Mouse (Mus musculus): ENCODE measurements at regions not wholly inside any gene's neighbourhood (a gene's known extent, or its start where the extent isn't known, plus 50 kb on each side); places are given as distances from the start of the nearest gene placed in this dataset.

GRCm38 (mm10) chr9:67610696-67611095 lies 51.2 kb upstream of the Tln2 start:
- no peak for DNase-seq (ENCODE audit: low spot score)

- no peak for DNase-seq (ENCODE audit: low spot score)
These were observed 52.2 kb upstream of the Tln2 start for GRCm38 (mm10) chr9:67611676-67612075.

- DNase-seq (ENCODE audit: low spot score): no peak
These were observed 52.6 kb upstream of the Tln2 start for GRCm38 (mm10) chr9:67612101-67612500.

GRCm38 (mm10) chr9:67614068-67614727 lies 54.7 kb upstream of the Tln2 start:
- no peak for DNase-seq (ENCODE audit: low spot score)

- DNase-seq (ENCODE audit: low spot score): no peak
These were observed 56.7 kb upstream of the Tln2 start for GRCm38 (mm10) chr9:67616207-67616606.

GRCm38 (mm10) chr9:67617341-67618217 lies 58.1 kb upstream of the Tln2 start:
- no peak for DNase-seq (ENCODE audit: low spot score)

GRCm38 (mm10) chr9:67620945-67621344 lies 61.4 kb upstream of the Tln2 start:
- no peak for DNase-seq (ENCODE audit: low spot score)

GRCm38 (mm10) chr9:67627196-67627595 lies 67.7 kb upstream of the Tln2 start:
- no peak for DNase-seq (ENCODE audit: low spot score)

- DNase-seq (ENCODE audit: low spot score): no peak
These were observed 70.1 kb upstream of the Tln2 start for GRCm38 (mm10) chr9:67629624-67630023.

GRCm38 (mm10) chr9:67630173-67630572 lies 70.7 kb upstream of the Tln2 start:
- no peak for DNase-seq (ENCODE audit: low spot score)

GRCm38 (mm10) chr9:67631741-67632243 lies 72.3 kb upstream of the Tln2 start:
- DNase-seq (ENCODE audit: low spot score): no peak

- DNase-seq (ENCODE audit: low spot score): no peak
These were observed 73.1 kb upstream of the Tln2 start for GRCm38 (mm10) chr9:67632521-67633025.

GRCm38 (mm10) chr9:67633026-67633741 lies 73.7 kb upstream of the Tln2 start:
- no peak for DNase-seq (ENCODE audit: low spot score)

GRCm38 (mm10) chr9:67633761-67634441 lies 74.4 kb upstream of the Tln2 start:
- no peak for DNase-seq (ENCODE audit: low spot score)

GRCm38 (mm10) chr9:67646820-67647219 lies 87.3 kb upstream of the Tln2 start:
- DNase-seq (ENCODE audit: low spot score): no peak

- no peak for DNase-seq (ENCODE audit: low spot score)
These were observed 94.5 kb upstream of the C2cd4b start for GRCm38 (mm10) chr9:67664773-67665172.

- DNase-seq (ENCODE audit: low spot score): no peak
These were observed 88.8 kb upstream of the C2cd4b start for GRCm38 (mm10) chr9:67670261-67671020.

GRCm38 (mm10) chr9:67676906-67677305 lies 82.3 kb upstream of the C2cd4b start:
- DNase-seq (ENCODE audit: low spot score): no peak

GRCm38 (mm10) chr9:67683367-67683766 lies 75.9 kb upstream of the C2cd4b start:
- peak; percentile 6 for DNase-seq (ENCODE audit: low spot score)

GRCm38 (mm10) chr9:67692396-67692795 lies 66.8 kb upstream of the C2cd4b start:
- no peak for DNase-seq (ENCODE audit: low spot score)

GRCm38 (mm10) chr9:67693716-67694115 lies 65.5 kb upstream of the C2cd4b start:
- no peak for DNase-seq (ENCODE audit: low spot score)

All from spleen, adult 12 weeks (tissue).